Mouse (Mus musculus): ENCODE data around the gene Bmp8a.
"Not testable (repeated sequence)": the region's sequence is repeated elsewhere in the genome, so short reads cannot be mapped to it uniquely, and the experiment has no call there.

DNA sequence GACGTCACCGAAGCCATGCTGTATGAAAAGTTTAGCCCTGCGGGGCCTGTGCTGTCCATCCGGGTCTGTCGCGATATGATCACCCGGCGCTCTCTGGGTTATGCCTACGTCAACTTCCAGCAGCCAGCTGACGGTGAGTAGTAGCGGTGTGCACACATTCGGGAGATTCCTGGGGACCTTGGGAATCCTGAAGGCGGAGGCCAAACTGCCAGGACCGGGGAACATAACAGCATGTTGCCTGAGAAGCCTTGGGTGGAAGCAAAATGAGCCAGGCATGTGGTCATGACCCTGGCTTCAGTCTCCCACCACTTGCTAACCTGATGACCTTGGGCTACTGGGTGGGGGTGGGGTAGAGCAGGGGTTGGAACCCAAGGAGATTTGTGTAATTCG is 59.4 kb downstream of the Bmp8a start:
- not testable (repeated sequence) for TF ChIP-seq CTCF (IDR thresholded peaks at IDR 0.05; ENCODE audit: low read depth, low read length); EP300 (IDR thresholded peaks at IDR 0.05; ENCODE audit: insufficient read depth, low read depth, low read length); POLR2A (IDR thresholded peaks at IDR 0.05; ENCODE audit: insufficient read depth, low read length)
